Mouse (Mus musculus) liver, adult (tissue): ENCODE results near the gene Ccl1.

ENCODE experiments used
- GATA4 ChIP-seq: IDR thresholded peaks from 2 replicates; pipeline ENCODE4 v1.6.1; 2014; ENCODE audit warnings: mild to moderate bottlenecking, low read length; ENCODE audit not compliant: insufficient replicate concordance

Gene Ccl1

GRCm38 (mm10) chr11:82235551-82236207, 69.8 kb downstream of the Ccl1 start:
- no peak for TF ChIP-seq GATA4

- TF ChIP-seq GATA4, result no peak
Measured at GRCm38 (mm10) chr11:82233991-82234390, 71.5 kb downstream of the Ccl1 start.

GRCm38 (mm10) chr11:82226976-82227375, 78.5 kb downstream of the Ccl1 start:
- TF ChIP-seq GATA4, result no peak

- no peak for TF ChIP-seq GATA4
Measured at GRCm38 (mm10) chr11:82225936-82226335, 79.6 kb downstream of the Ccl1 start.

GRCm38 (mm10) chr11:82216531-82216930, 89.0 kb downstream of the Ccl1 start:
- no peak for TF ChIP-seq GATA4

GRCm38 (mm10) chr11:82214405-82214804, 91.1 kb downstream of the Ccl1 start:
- TF ChIP-seq GATA4, result no peak

- no peak for TF ChIP-seq GATA4
Measured at GRCm38 (mm10) chr11:82206960-82207488, 98.5 kb downstream of the Ccl1 start.

GRCm38 (mm10) chr11:82205221-82205620, 100.3 kb downstream of the Ccl1 start:
- TF ChIP-seq GATA4, result no peak

- TF ChIP-seq GATA4, result no peak
Measured at GRCm38 (mm10) chr11:82203706-82204105, 101.8 kb downstream of the Ccl1 start.

- no peak for TF ChIP-seq GATA4
Measured at GRCm38 (mm10) chr11:82197774-82198173, 107.7 kb downstream of the Ccl1 start.

- no peak for TF ChIP-seq GATA4
Measured at GRCm38 (mm10) chr11:82194980-82195379, 110.5 kb downstream of the Ccl1 start.

- no peak for TF ChIP-seq GATA4
Measured at GRCm38 (mm10) chr11:82193826-82194225, 111.7 kb downstream of the Ccl1 start.

- no peak for TF ChIP-seq GATA4
Measured at GRCm38 (mm10) chr11:82189782-82190563, 115.5 kb downstream of the Ccl1 start.

GRCm38 (mm10) chr11:82185684-82186083, 119.8 kb downstream of the Ccl1 start:
- TF ChIP-seq GATA4, result no peak

GRCm38 (mm10) chr11:82183281-82183935, 122.1 kb downstream of the Ccl1 start:
- TF ChIP-seq GATA4, result no peak

GRCm38 (mm10) chr11:82182401-82182800, 123.1 kb downstream of the Ccl1 start:
- TF ChIP-seq GATA4, result no peak
